In the genomic region with DNA sequence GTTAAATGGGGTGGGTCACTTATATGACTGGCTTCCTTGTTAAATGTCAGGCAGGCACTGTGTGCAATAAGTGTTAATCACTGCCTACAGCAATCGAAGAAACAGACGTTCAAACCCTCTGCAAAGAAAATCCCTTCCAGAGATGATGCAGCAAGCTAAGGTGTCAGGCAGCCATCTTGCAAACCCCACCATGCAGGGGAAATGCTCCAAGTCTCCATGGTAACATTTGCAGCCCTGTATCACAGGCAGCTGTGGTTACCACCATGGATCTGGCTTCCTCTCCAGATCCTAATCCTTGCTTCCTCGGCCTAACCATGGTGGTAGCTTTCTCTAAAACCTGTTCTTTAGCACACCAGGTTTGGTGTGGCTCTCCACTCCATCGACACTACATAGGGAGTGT, we compare ENCODE assay signal across 26 mouse cellular contexts.
"Had no signal": no experiment of that assay in that cellular context is flagged by ENCODE, and none has a peak within 500 bp of the region (broad histone marks: within the 10 kb centered on the region; RNA-seq: fewer than 3 reads in every experiment).

No protein-coding gene starts in this region.

- DNase-seq: gastrocnemius, postnatal 14 days; gastrocnemius, postnatal 36 days; heart, adult 11 months; heart, adult 2 months; heart, postnatal 14 days; heart, postnatal 4 days; kidney, adult 18-20 months; kidney, adult 8-10 months; kidney, postnatal 10 days; kidney, postnatal 36 days; layer of hippocampus, adult 9-11 months; layer of hippocampus, postnatal 36 days; lung, adult 18-20 months had no signal

- H3K9ac ChIP-seq: heart, embryonic 13.5 days; heart, embryonic 15.5 days; hindbrain, embryonic 12.5 days; hindbrain, embryonic 15.5 days; intestine, embryonic 15.5 days; limb, embryonic 13.5 days; limb, embryonic 15.5 days; liver, embryonic 12.5 days; liver, embryonic 14.5 days had no signal

- H3K36me3 ChIP-seq: heart, embryonic 13.5 days; heart, embryonic 15.5 days; hindbrain, embryonic 10.5 days; hindbrain, embryonic 12.5 days; hindbrain, embryonic 15.5 days; intestine, embryonic 15.5 days; limb, embryonic 13.5 days; limb, embryonic 15.5 days; liver, embryonic 12.5 days had no signal

- H3K9me3 ChIP-seq: heart, embryonic 13.5 days; heart, embryonic 15.5 days; hindbrain, embryonic 10.5 days; hindbrain, embryonic 12.5 days; hindbrain, embryonic 15.5 days; intestine, embryonic 15.5 days; limb, embryonic 13.5 days; limb, embryonic 15.5 days; liver, embryonic 12.5 days had no signal

- H3K4me2 ChIP-seq: heart, embryonic 11.5 days; heart, embryonic 13.5 days; heart, embryonic 15.5 days; hindbrain, embryonic 12.5 days; hindbrain, embryonic 15.5 days; intestine, embryonic 15.5 days; limb, embryonic 13.5 days; limb, embryonic 15.5 days; liver, embryonic 12.5 days had no signal

- H3K27ac ChIP-seq: heart, adult 2 months; heart, embryonic 13.5 days; heart, embryonic 15.5 days; hindbrain, embryonic 10.5 days; hindbrain, embryonic 12.5 days; hindbrain, embryonic 15.5 days; intestine, embryonic 15.5 days; limb, embryonic 13.5 days; limb, embryonic 15.5 days; liver, embryonic 12.5 days; liver, embryonic 14.5 days had no signal

- H3K27me3 ChIP-seq: heart, embryonic 13.5 days; heart, embryonic 15.5 days; hindbrain, embryonic 12.5 days; hindbrain, embryonic 15.5 days; intestine, embryonic 15.5 days; liver, embryonic 12.5 days had no signal

- ATAC-seq: inflammation-experienced regulatory T-cells, adult 6 months; intestine, embryonic 15.5 days; intestine, postnatal 0 days; liver, embryonic 12.5 days had no signal

- H3K4me1 ChIP-seq: hindbrain, embryonic 12.5 days; hindbrain, embryonic 15.5 days; intestine, embryonic 15.5 days; limb, embryonic 15.5 days; liver, embryonic 12.5 days had no signal

- H3K4me3 ChIP-seq: heart, adult 2 months; heart, embryonic 13.5 days; heart, embryonic 15.5 days; hindbrain, embryonic 10.5 days; hindbrain, embryonic 12.5 days; hindbrain, embryonic 15.5 days; intestine, embryonic 15.5 days; limb, embryonic 13.5 days; limb, embryonic 15.5 days; liver, embryonic 12.5 days had no signal
